Mouse (Mus musculus): ENCODE measurements around the gene Crtc1.

Gene Crtc1

GRCm38 (mm10) chr8:70462516-70462813 lies 23.1 kb upstream of the Crtc1 start:
- no peak for DNase-seq (ENCODE audit: low read depth, low spot score)

DNA sequence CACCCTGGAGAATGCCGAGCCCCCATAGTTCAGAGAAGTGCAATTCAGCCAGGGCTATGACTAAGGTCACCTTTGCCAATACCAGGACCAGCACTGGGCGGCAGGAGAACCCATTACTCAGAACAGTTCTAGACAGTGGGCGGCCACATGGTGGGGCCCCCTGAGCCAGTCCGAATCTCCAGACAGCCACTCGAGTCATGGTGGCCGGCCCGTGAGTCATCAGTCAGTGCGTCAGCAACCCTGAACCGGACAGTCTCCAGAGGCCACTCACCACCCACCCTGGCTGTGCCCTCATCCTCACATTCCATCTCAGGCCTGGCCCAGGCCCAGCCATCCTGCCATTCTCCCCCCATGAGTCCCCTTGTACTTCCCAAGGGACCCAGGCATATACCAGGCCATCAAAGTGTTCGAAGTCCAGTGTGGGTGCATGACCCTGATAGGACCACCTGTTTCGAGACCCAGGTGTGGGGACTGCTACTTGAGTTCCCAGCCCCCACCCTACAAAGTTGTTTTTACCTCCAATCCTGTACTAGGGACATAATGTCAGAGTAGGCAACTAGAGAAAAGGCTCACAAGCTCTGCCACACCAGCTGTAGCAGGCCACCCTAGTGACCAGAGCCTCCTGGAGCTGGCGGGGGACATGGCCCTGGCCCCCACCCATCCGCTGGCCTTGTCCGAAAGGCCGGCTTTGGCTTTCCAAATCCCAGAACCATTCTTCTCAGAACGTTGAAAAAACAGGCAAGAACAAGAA lies 22.6 kb upstream of the Crtc1 start:
- peak; percentile 90 for DNase-seq (ENCODE audit: low read depth, low spot score)

DNA sequence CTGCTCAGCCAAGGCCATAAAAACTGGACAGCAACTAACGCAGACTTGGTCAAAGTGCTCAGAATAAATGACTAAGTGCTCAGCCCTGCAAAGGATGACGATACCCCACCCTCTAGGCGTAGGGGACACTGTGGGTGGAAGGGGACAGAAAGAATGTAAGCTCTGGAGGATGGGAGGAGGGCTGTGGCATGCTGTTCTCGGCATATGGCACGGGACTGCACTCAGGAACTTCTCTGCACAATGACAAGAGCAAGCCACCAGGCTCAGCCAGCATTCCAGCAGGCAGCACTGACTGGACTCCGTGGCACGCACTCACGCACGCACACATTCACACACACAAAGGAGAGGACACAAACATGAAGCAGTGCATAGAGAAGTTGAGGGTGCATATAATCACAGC lies 21.2 kb upstream of the Crtc1 start:
- peak; percentile 72 for DNase-seq (ENCODE audit: low read depth, low spot score)

- DNase-seq (ENCODE audit: low read depth, low spot score), result no peak
These were observed 20.8 kb upstream of the Crtc1 start for GRCm38 (mm10) chr8:70460199-70460598.

DNA sequence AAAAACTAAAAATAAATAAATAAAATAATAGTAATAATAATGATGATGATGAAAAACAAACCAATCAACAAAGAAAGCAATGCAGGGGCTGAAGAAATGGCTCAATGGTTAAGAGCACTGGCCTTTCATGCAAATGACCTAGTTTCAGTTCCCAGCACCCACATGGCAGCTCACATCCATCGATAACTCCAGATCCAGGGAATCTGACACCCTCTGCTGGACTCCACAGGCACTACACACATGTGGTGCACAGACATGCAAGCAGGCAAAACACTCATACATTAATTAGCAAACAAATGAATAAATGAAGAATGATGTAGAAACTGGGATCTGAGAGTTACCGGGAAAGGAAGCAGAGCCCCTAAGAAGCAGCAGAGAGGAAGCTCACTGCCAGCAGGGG lies 20.3 kb upstream of the Crtc1 start:
- no peak for DNase-seq (ENCODE audit: low read depth, low spot score)

DNA sequence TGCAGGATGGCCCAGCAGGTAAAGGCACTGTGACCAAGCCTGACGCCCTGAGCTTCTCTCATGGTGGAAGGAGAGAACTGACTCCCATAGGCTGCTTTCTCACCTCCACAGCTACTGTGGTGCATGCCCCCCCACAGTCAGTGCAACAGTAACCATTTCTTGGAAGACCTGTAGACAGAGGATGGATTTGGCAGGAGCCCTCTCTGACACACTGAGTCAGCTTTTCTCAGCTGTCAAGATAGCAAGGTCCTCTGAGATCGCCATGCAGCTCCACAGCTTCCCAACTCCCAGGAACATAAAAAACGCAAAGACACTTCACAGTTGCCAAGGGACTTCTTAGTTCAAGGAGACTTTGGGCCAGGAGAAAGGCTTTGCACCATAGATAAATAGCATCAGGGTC lies 19.1 kb upstream of the Crtc1 start:
- DNase-seq (ENCODE audit: low read depth, low spot score), result peak; percentile 62

DNA sequence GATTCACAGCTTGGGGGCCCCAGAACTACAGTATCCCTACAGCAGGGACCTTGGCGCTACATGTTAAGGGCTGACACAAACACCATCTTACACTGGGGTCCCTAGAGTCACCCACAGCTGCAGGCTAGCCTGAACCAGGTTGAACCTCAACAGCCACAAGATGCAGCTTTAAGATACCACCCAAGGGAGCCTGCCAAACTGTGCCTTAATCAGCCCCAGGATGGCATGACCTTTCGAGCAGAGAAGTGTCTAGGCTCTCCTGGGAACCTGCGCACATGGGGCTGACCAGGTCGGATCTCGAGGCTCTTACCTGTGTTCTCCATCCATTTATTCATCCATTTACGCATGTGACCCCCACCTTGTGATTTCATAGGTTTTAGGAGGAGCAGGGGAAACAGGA lies 18.5 kb upstream of the Crtc1 start:
- DNase-seq (ENCODE audit: low read depth, low spot score), result no peak

DNA sequence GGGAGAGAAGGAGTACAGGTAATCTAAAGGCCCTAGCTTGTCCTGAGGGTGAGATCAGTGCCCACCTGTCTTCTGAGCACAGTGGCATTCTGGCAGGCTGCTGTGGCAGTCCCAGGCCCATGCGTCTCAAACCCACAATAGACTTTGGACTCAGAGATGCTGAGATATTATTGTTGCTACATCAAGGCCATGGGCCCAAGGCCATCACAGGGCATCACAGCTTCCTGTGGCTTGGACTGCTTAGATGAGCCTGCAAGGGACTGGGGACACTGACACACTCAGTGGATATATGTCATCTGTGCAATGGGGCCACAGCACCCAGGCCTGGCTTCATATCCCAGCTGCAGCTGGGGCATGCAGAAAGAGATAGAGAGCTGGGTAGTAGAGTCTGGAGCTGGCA lies 17.6 kb upstream of the Crtc1 start:
- no peak for DNase-seq (ENCODE audit: low read depth, low spot score)

DNA sequence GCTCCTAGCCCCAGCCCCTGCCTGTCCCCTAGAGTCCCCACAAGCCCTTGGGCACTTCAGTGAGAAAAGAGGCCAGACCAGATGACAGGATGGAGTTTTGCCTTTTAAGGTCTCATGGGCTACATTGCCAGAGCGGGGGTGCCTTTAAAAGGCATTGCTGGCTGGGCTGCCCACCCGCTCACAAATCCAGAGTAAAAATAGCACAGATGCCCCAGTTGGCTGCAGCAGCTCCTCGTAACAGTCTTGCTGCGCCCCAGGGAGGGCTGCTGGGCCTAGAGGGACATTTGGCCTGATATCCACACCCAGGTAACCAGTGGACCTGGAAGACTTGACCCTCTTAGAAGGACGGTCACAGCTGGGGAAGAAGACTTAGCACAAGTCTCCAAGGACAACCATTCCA lies 14.5 kb upstream of the Crtc1 start:
- DNase-seq (ENCODE audit: low read depth, low spot score), result no peak

GRCm38 (mm10) chr8:70452196-70452966 lies 13.0 kb upstream of the Crtc1 start:
- DNase-seq (ENCODE audit: low read depth, low spot score), result no peak

GRCm38 (mm10) chr8:70447639-70448420 lies 8.5 kb upstream of the Crtc1 start:
- DNase-seq (ENCODE audit: low read depth, low spot score), result peak; percentile 66

DNA sequence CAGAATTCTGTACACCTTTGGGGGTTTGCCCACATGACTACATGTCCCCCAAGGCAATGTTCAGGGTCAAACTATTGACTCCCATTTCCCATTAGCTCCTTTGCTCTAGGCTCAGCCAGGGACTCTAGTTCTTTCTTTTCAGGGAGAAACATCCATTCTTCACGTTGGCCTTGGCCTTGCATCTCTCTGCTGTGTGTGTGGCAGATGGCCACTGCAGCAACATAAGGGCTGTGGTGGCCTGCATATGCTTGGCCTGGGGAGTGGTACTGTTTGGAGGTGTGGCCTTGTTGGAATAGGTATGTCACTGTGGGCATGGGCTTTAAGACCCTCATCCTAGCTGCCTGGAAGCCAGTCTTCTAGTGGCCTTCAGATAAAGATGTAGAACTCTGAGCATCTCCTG lies 6.6 kb upstream of the Crtc1 start:
- no peak for DNase-seq (ENCODE audit: low read depth, low spot score)

DNA sequence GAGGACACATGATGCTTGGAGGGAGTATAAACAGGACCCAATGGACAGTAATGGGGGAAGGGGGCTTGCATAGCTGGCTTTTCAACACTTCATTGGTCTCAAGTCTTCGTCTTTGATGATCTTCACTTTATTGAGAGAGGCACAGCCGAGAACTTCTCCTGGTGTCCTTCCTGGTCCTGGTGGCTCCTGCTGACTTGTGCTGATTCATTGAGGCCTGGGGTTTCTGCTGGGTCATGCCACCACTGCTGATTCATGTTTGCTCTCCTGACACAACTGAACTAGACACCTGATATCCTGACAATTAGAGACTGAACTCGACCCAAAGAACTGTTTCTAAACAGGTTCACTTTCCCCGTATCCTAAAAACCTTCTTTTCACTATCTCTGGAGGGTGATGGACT lies 3.9 kb upstream of the Crtc1 start:
- DNase-seq (ENCODE audit: low read depth, low spot score), result peak; percentile 40

- DNase-seq (ENCODE audit: low read depth, low spot score), result no peak
These were observed 2.2 kb upstream of the Crtc1 start for GRCm38 (mm10) chr8:70441565-70441964.

DNA sequence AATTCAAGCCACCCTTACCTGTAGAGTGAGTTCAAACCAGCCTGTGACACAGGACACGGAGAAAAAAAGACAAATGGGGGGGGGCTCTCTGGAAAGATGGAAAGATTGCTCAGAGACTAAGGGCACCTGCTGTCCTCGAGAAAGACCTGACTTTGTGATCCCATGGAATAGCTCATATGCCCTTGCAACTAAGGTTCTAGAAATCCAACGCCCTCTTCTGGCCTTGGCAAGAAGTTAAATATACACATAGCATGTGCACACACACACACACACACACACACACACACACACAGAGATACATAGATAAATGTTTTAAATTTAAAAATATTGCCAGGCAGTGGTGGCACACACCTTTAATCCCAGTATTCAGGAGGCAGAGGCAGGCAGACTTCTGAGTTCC lies 867 bp upstream of the Crtc1 start:
- no peak for DNase-seq (ENCODE audit: low read depth, low spot score)

DNA sequence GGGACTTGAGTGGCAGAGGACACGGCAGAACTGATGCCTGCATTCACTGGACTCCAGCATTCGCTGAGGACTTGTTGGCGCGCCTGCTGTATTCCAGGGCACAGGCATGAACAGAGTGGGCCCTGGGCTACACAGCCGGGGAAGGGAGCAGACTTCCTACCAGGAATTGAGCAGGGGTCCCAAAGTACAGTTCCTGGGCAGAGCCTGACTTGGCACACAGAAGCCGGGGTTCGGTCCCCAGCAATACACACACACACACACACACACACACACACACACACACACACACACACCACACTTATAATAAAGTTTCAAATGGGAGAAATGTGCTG lies 435 bp upstream of the Crtc1 start:
- no peak for DNase-seq (ENCODE audit: low read depth, low spot score)

GRCm38 (mm10) chr8:70438423-70438822 lies 956 bp downstream of the Crtc1 start:
- DNase-seq (ENCODE audit: low read depth, low spot score), result no peak

DNA sequence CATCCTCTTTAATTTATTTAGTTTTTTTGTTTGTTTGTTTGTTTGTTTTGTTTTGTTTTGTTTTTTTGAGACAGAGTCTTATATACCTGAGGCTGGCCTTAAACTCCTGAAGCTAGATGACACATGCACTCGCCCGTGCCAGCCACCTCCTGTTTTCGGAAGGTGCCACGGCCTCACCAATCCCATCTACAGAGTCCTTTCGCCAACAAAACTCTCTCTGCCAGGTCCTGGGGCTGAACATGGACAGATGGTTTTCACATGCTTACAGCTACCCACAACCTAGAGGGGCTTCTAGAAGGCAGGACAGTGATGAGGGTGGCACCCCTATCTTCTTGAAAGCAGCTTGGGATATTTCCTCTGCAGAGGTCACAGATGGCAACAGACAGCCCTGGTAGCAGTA lies 4.2 kb downstream of the Crtc1 start:
- DNase-seq (ENCODE audit: low read depth, low spot score), result no peak

GRCm38 (mm10) chr8:70432991-70433536 lies 6.3 kb downstream of the Crtc1 start:
- DNase-seq (ENCODE audit: low read depth, low spot score), result no peak

- DNase-seq (ENCODE audit: low read depth, low spot score), result no peak
These were observed 8.2 kb downstream of the Crtc1 start for GRCm38 (mm10) chr8:70431213-70431612.

DNA sequence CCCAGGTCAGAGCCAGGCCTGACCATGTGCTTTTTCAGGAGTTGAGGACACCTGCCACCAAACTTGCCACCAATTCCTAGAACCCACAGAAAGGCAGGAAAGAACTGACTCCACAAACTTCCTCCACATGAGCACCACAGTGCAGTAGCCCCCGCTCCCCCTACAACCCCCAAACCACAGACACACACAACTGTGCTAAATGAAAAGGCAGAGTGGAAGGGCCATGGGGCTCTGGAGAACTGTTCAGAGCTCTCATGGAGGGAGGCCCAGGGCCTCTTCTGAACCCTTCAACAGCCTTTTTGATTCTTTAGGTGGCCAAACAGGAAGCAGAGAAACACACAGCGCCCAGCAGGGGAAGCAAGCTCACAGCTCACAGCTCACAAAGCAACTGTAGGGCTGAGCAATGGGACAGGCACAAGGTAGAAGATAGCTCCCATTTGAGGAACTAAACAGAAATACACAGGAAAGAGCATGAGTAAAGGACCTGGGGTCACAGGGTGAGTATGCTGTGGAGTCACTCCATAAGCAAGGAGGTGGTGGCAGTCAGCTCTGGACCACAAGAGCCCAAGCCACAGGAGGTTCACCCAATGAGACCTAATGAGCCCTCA lies 13.0 kb downstream of the Crtc1 start:
- no peak for DNase-seq (ENCODE audit: low read depth, low spot score)

DNA sequence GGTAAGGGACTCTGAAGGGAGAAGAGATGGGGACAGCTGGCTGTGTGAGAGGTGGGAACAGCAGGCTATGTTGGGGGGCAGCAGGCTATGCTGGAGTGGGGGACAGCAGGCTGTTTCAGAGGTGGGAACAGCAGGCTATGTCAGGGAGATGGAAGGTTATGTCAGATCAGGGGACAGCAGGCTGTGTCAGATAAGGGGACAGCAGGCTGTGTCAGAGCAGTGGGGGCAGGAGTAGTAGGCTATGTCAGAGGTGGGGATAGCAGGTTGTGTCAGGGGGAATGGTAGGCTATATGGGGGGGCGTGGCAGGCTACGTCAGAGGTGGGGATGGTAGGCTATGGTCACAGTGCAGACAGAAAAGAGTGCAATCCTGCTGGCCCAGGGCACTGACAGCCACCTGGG lies 16.7 kb downstream of the Crtc1 start:
- no peak for DNase-seq (ENCODE audit: low read depth, low spot score)

All from 3T3-L1 (cell line).